Mouse (Mus musculus) hindbrain, embryonic 13.5 days (tissue): ENCODE measurements around the gene Znrf1. TPM values are rescaled to one million over a fixed set of nuclear protein-coding genes. Genes with fewer than 3 reads are reported as not detected.

Source experiments
- ATAC-seq: fragments of 200-750 bp; cut with Nextera tagmentation; 2 replicates; pipeline ENCODE4 v1.8.0; 2017; ENCODE audit warnings: moderate TSS enrichment; ENCODE audit not compliant: low FRiP score
- H3K27ac ChIP-seq: fragments of 300-500 bp; sonication (generic); 2 replicates; pipeline ENCODE4 v1.5.1; 2015; ENCODE audit warnings: inconsistent platforms, mild to moderate bottlenecking, moderate library complexity
- H3K27me3 ChIP-seq: fragments of 300-500 bp; sonication (generic); 2 replicates; pipeline ENCODE4 v1.6.1; 2015; ENCODE audit warnings: mild to moderate bottlenecking, inconsistent platforms
- H3K36me3 ChIP-seq: fragments of 300-500 bp; sonication (generic); 2 replicates; pipeline ENCODE4 v1.6.1; 2015; ENCODE audit warnings: mild to moderate bottlenecking, inconsistent platforms
- H3K4me1 ChIP-seq: fragments of 300-500 bp; sonication (generic); replicated peaks from 2 replicates; pipeline ENCODE4 v1.6.1; 2015; ENCODE audit warnings: inconsistent platforms
- H3K4me2 ChIP-seq: fragments of 300-500 bp; sonication (generic); 2 replicates; pipeline ENCODE4 v1.6.1; 2015; ENCODE audit warnings: inconsistent platforms, mild to moderate bottlenecking, moderate library complexity
- H3K4me3 ChIP-seq: fragments of 300-500 bp; sonication (generic); 2 replicates; pipeline ENCODE4 v1.5.1; 2015; ENCODE audit warnings: mild to moderate bottlenecking, inconsistent platforms
- H3K9ac ChIP-seq: fragments of 300-500 bp; sonication (generic); 2 replicates; pipeline ENCODE4 v1.6.1; 2015; ENCODE audit warnings: mild to moderate bottlenecking, inconsistent platforms
- H3K9me3 ChIP-seq: fragments of 300-500 bp; sonication (generic); 2 replicates; pipeline ENCODE4 v1.6.1; 2016; ENCODE audit warnings: inconsistent platforms
- WGBS: fragments of 180-500 bp; shearing (Covaris S2); methylation state at CpG from one replicate; pipeline ENCODE4 v1.1.7; 2015; 5-methylcytosine and 5-hydroxymethylcytosine counted together
- polyA plus RNA-seq: library from polyadenylated mRNA; unstranded; fragments of >200 nt; fragmentation: Nextera tagmentation; extraction: Ambion mirVana; gene quantifications from 2 replicates; pipeline ENCODE4 v1.2.1, GENCODE M21; 2015

Gene Znrf1
- polyA plus RNA-seq, 1 experiment from 2014 or later = 80.0 TPM

- Histone ChIP-seq H3K36me3 (no peaks in the 10 kb centered on the region), H3K4me3 (no peak overlapping the region), H3K4me2 (no peak overlapping the region), H3K4me1 (peaks cover 47% of the 10 kb centered on the region), H3K9ac (no peak overlapping the region), H3K27ac (no peak overlapping the region), H3K9me3 (no peaks in the 10 kb centered on the region), H3K27me3 (no peaks in the 10 kb centered on the region)
- ATAC-seq = no peak
- WGBS = 97% methylated on average over 5 of the region's 5 CpGs
Observed at GRCm38 (mm10) chr8:111563075-111563474, 27.2 kb downstream of the Znrf1 start.

DNA sequence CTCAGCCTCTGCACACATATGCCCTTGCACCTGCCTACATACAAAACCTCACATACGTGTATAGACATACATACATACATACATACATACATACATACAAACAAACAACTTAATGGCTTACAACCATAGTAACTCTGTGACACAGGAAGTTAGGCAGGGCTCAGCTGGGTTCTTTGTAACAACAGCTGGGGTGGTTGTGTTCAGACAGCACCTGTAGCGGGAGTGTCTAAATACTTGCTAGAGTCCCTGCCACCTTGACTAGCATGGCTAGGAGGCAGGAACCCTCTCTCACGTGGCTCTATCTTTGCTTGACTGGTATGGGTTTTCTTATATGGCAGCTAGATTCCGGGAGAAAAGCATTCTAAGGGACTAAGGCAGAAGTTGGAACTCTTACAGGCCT is 27.8 kb downstream of the Znrf1 start:
- H3K9me3 ChIP-seq = no peaks in the 10 kb centered on the region
- peaks cover 46% of the 10 kb centered on the region for H3K4me1 ChIP-seq
- H3K27me3 ChIP-seq = no peaks in the 10 kb centered on the region
- H3K9ac ChIP-seq = no peak overlapping the region
- no peaks in the 10 kb centered on the region for H3K36me3 ChIP-seq
- no peak overlapping the region for H3K27ac ChIP-seq
- no peak for ATAC-seq
- WGBS = 97% methylated on average over 4 of the region's 4 CpGs
- H3K4me2 ChIP-seq = no peak overlapping the region
- H3K4me3 ChIP-seq = no peak overlapping the region

GRCm38 (mm10) chr8:111564093-111564492 is 28.2 kb downstream of the Znrf1 start:
- no peak for ATAC-seq
- peaks cover 42% of the 10 kb centered on the region for H3K4me1 ChIP-seq

DNA sequence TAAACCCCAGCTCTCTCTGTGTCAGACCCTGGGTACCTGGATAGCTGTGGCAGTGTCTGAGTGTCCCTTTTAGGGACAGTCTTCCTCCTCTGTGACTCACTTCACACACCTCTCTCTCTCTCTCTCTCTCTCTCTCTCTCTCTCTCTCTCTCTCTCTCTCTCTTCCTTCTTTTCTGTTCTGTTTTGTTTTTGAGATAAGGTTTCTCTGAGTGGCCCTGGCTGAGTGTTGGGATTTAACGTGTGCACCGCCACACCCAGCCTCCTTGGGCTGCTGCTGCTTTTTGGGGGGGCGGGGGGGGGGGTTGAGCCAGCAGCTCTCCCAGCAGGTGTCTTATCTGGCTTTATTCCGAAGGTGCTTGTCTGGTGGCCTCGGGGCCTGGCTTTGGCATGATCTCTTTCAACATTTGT is 29.9 kb downstream of the Znrf1 start:
- H3K36me3 ChIP-seq = no peaks in the 10 kb centered on the region
- peaks cover 49% of the 10 kb centered on the region for H3K4me1 ChIP-seq
- ATAC-seq = no peak
- H3K4me3 ChIP-seq = no peak overlapping the region
- no peak overlapping the region for H3K27ac ChIP-seq
- WGBS = 42% methylated on average over 5 of the region's 5 CpGs
- H3K9ac ChIP-seq = no peak overlapping the region
- H3K27me3 ChIP-seq = no peaks in the 10 kb centered on the region
- H3K4me2 ChIP-seq = no peak overlapping the region
- no peaks in the 10 kb centered on the region for H3K9me3 ChIP-seq

More at GRCm38 (mm10) chr8:111564093-111564492, 28.2 kb downstream of the Znrf1 start:
- no peak overlapping the region for H3K9ac ChIP-seq
- no peak overlapping the region for H3K27ac ChIP-seq
- H3K4me2 ChIP-seq = no peak overlapping the region
- no peaks in the 10 kb centered on the region for H3K27me3 ChIP-seq
- no peaks in the 10 kb centered on the region for H3K36me3 ChIP-seq
- no peak overlapping the region for H3K4me3 ChIP-seq
- H3K9me3 ChIP-seq = no peaks in the 10 kb centered on the region
- whole genome bisulfite sequencing = 90% methylated on average over 2 of the region's 2 CpGs

DNA sequence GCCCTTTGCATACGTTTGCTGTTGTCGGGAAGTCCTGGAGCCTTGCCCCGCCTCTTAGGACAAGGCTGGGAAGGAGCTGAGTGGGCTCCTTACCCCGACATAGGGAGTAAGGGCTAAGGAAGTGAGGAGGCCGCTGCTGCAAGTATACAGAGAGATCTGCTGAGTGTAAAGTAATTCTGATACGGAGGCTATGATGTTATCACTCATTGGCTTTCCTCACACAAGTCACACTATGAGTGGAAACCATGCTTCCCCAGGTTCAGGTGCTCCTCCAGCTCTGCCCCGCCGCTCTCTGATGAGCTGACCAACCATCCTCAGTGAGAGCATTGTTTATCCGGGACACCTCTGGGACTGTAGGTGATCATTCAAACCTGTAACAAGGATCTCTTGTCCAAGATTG is 30.4 kb downstream of the Znrf1 start:
- no peak overlapping the region for H3K4me2 ChIP-seq
- H3K4me1 ChIP-seq = peaks cover 49% of the 10 kb centered on the region
- 72% methylated on average over 9 of the region's 9 CpGs for WGBS

DNA sequence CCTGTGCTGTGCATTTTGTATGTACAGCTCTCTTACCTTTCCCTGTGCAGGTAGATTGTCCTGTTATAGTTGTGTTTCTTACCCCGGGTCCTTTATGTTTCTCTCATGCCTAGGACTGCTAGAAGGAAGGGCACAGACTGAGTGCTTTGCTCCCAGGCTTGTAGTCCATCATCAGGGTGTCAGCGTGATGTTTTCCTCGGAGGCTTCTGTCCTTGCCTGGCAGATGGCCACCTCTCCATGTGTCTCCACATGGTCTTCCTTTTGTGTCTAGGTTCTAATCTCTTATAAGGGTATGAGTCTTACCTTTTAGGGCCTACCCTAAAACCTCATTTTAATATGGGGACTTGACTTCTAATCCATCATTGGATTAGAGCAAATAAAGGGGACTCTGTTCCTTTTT is 31.7 kb downstream of the Znrf1 start:
- 44% methylated on average over 3 of the region's 3 CpGs for WGBS
- H3K27ac ChIP-seq = no peak overlapping the region
- H3K9ac ChIP-seq = no peak overlapping the region
- peaks cover 59% of the 10 kb centered on the region for H3K4me1 ChIP-seq
- no peak for ATAC-seq
- H3K9me3 ChIP-seq = no peaks in the 10 kb centered on the region
- no peak overlapping the region for H3K4me2 ChIP-seq
- no peaks in the 10 kb centered on the region for H3K27me3 ChIP-seq
- H3K4me3 ChIP-seq = no peak overlapping the region
- no peaks in the 10 kb centered on the region for H3K36me3 ChIP-seq

More for the DNA sequence above, 30.4 kb downstream of the Znrf1 start:
- no peak overlapping the region for H3K4me3 ChIP-seq
- no peak for ATAC-seq
- no peak overlapping the region for H3K27ac ChIP-seq
- no peaks in the 10 kb centered on the region for H3K27me3 ChIP-seq
- H3K9ac ChIP-seq = no peak overlapping the region
- H3K9me3 ChIP-seq = no peaks in the 10 kb centered on the region
- H3K36me3 ChIP-seq = no peaks in the 10 kb centered on the region

GRCm38 (mm10) chr8:111568029-111568428 is 32.1 kb downstream of the Znrf1 start:
- H3K4me1 ChIP-seq = peaks cover 64% of the 10 kb centered on the region
- H3K4me2 ChIP-seq = no peak overlapping the region
- H3K9me3 ChIP-seq = no peaks in the 10 kb centered on the region
- ATAC-seq = no peak
- no peaks in the 10 kb centered on the region for H3K27me3 ChIP-seq
- no peak overlapping the region for H3K4me3 ChIP-seq
- peak overlapping the region; percentile 49 for H3K9ac ChIP-seq
- peak overlapping the region; percentile 66 for H3K27ac ChIP-seq
- no peaks in the 10 kb centered on the region for H3K36me3 ChIP-seq
- 59% methylated on average over 3 of the region's 3 CpGs for WGBS

DNA sequence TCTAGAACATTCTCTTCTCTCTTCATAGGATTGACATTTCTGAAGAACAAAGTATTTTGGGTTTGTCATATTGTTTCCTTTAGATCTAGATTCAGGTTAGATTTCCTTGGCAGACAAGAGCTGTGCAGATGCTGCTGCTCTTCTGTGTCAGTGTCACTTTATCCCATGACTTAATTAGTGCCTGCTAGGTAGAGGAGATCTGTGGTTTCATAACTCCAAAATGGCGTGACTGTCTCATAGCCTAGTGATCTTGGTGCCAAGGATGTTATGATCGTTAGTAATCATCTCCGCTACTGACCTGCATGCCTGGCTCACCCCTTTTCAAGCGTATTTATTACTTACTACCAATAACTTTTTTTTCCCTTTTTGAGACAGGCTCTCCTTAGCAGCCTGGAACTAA is 34.0 kb downstream of the Znrf1 start:
- Histone ChIP-seq H3K9ac (no peak overlapping the region), H3K4me2 (no peak overlapping the region), H3K36me3 (no peaks in the 10 kb centered on the region), H3K4me1 (peaks cover 71% of the 10 kb centered on the region), H3K9me3 (no peaks in the 10 kb centered on the region), H3K27ac (peak overlapping the region; percentile 40), H3K27me3 (no peaks in the 10 kb centered on the region), H3K4me3 (no peak overlapping the region)
- ATAC-seq = no peak
- 86% methylated on average over 4 of the region's 4 CpGs for WGBS

DNA sequence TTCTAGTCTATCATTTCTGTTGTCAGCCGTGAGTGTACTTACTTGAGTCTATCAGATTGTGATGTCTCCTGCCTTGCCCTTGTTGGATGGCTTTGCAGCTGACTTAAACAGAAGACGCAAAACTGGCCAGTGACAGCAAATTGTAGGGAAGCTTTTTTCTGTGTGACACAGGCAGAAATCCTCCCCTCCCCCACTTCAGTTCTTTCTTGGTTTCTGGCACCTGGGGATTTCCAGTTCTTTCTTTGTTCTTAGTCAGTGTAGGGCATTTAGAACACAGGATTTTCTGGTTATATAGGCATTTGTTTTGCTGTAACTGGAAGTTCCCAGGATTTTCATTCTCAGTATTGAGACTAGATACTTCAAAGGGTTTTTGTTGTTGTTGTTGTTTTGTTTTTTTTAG is 34.5 kb downstream of the Znrf1 start:
- H3K4me3 ChIP-seq = no peak overlapping the region
- H3K27me3 ChIP-seq = no peaks in the 10 kb centered on the region
- no peaks in the 10 kb centered on the region for H3K36me3 ChIP-seq
- ATAC-seq = no peak
- H3K9me3 ChIP-seq = no peaks in the 10 kb centered on the region
- H3K9ac ChIP-seq = no peak overlapping the region
- no peak overlapping the region for H3K4me2 ChIP-seq
- peaks cover 67% of the 10 kb centered on the region for H3K4me1 ChIP-seq
- peak overlapping the region; percentile 40; the same call in 1 of the 2 replicates for H3K27ac ChIP-seq
- WGBS = 68% methylated on average over 2 of the region's 2 CpGs

- 91% methylated on average over 10 of the region's 10 CpGs for WGBS
- Histone ChIP-seq H3K27me3 (no peaks in the 10 kb centered on the region), H3K9ac (no peak overlapping the region), H3K36me3 (no peaks in the 10 kb centered on the region), H3K4me3 (no peak overlapping the region), H3K27ac (no peak overlapping the region), H3K4me2 (no peak overlapping the region), H3K9me3 (no peaks in the 10 kb centered on the region), H3K4me1 (peaks cover 66% of the 10 kb centered on the region)
- no peak for ATAC-seq
Observed at GRCm38 (mm10) chr8:111571661-111572060, 35.8 kb downstream of the Znrf1 start.

DNA sequence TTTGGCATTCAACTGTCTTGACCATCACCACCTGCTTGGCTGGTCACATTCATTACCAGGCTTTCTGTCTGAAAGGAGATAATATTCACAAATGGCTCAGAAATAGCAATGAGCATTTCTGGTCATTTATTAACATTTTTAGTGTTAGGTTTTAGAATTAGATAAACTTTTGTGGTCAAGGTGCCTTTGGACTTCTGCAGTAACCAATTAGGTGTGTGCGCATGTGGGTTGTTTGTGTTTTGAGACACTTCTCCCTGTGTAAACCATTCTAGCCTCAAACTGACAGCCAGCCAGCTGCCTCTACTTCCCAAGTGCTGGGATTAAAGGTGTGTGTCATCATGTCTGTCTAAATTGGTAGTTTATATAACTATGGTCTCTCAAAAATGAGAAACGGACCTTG is 36.5 kb downstream of the Znrf1 start:
- peak overlapping the region; percentile 35; the same call in 1 of the 2 replicates for H3K27ac ChIP-seq
- H3K4me2 ChIP-seq = no peak overlapping the region
- no peaks in the 10 kb centered on the region for H3K36me3 ChIP-seq
- no peak overlapping the region for H3K4me3 ChIP-seq
- no peaks in the 10 kb centered on the region for H3K27me3 ChIP-seq
- no peak overlapping the region for H3K9ac ChIP-seq
- no peaks in the 10 kb centered on the region for H3K9me3 ChIP-seq
- ATAC-seq = no peak
- WGBS = 90% methylated on average over 2 of the region's 2 CpGs
- peaks cover 64% of the 10 kb centered on the region for H3K4me1 ChIP-seq

DNA sequence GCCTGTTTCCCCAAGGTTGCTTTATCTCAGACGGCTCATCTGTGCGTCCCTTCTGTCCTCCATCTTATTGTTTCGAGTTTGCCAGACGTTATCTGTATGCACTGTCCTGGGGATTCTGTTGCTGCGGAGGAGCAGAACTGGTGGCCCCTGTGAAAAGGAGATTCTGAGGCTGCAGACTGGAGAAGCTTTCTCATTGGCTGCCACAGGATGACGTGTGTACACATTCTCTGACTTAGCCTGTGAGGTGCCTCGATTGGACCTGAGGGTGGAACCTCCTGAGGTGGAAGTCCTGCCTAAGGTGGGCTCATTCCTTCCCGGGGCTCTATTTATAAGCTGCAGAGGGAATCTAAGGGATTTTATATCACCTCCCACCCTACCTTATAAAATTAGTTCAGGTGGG is 37.7 kb downstream of the Znrf1 start:
- Histone ChIP-seq H3K9me3 (no peaks in the 10 kb centered on the region), H3K9ac (0 out of 2 replicates have a peak overlapping the region, but pooled peaks have one; percentile 11), H3K4me1 (peaks cover 58% of the 10 kb centered on the region), H3K36me3 (peaks cover 5% of the 10 kb centered on the region; the same call in 1 of the 2 replicates), H3K4me2 (peak overlapping the region; percentile 31), H3K27ac (peak overlapping the region; percentile 66), H3K4me3 (no peak overlapping the region), H3K27me3 (no peaks in the 10 kb centered on the region)
- 0 out of 2 replicates have a peak, but pooled peaks have one; percentile 54 for ATAC-seq
- WGBS = 13% methylated on average over 8 of the region's 8 CpGs

- WGBS = 82% methylated on average over 2 of the region's 2 CpGs
- peak overlapping the region; percentile 66 for H3K27ac ChIP-seq
- H3K4me1 ChIP-seq = peaks cover 63% of the 10 kb centered on the region
- no peak overlapping the region for H3K4me2 ChIP-seq
- no peaks in the 10 kb centered on the region for H3K27me3 ChIP-seq
- ATAC-seq = no peak
- no peaks in the 10 kb centered on the region for H3K9me3 ChIP-seq
- peaks cover 5% of the 10 kb centered on the region; the same call in 1 of the 2 replicates for H3K36me3 ChIP-seq
- H3K9ac ChIP-seq = no peak overlapping the region
- no peak overlapping the region for H3K4me3 ChIP-seq
Observed at GRCm38 (mm10) chr8:111574016-111574415, 38.1 kb downstream of the Znrf1 start.
